Mouse (Mus musculus) thymus, adult 2 months (tissue): ENCODE results near the gene Ssh2.

Source experiments
- CTCF ChIP-seq: fragments of 200-500 bp; IDR thresholded peaks from 2 replicates; pipeline ENCODE4 v1.5.1; 2012; ENCODE audit warnings: mild to moderate bottlenecking, control low read depth, low read length, moderate library complexity, borderline replicate concordance; ENCODE audit not compliant: control insufficient read depth, poor library complexity, insufficient read depth; ENCODE audit errors: extremely low read depth
- POLR2A ChIP-seq: fragments of 200-500 bp; IDR thresholded peaks from 2 replicates; pipeline ENCODE4 v1.6.1; 2012; ENCODE audit warnings: mild to moderate bottlenecking, low read length, control low read depth, moderate library complexity; ENCODE audit not compliant: control insufficient read depth, poor library complexity, insufficient read depth; ENCODE audit errors: extremely low read depth

GRCm38 (mm10) chr11:77441020-77441419 is 224.9 kb downstream of the Ssh2 start:
- TF ChIP-seq CTCF (no peak), POLR2A (no peak)
